Mouse (Mus musculus): ENCODE measurements at regions not wholly inside any gene's neighbourhood (a gene's known extent, or its start where the extent isn't known, plus 50 kb on each side); places are given as distances from the start of the nearest gene placed in this dataset.
"Not testable (repeated sequence)": the region's sequence is repeated elsewhere in the genome, so short reads cannot be mapped to it uniquely, and the experiment has no call there.

- H3K4me2 ChIP-seq (ENCODE audit: low read length); H3K9me3 ChIP-seq (ENCODE audit: control insufficient read depth, low read length); ATAC-seq (ENCODE audit: insufficient number of reproducible peaks, insufficient read depth, low FRiP score, low read depth); H3K4me1 ChIP-seq (ENCODE audit: control insufficient read depth in 2 of 2, insufficient read depth in 2 of 2, low read length in 2 of 2); H3K4me3 ChIP-seq (ENCODE audit: control insufficient read depth in 1 of 2, insufficient read depth in 1 of 2, low read depth in 1 of 2, low read length in 2 of 2); H3K36me3 ChIP-seq (ENCODE audit: control insufficient read depth, insufficient read depth, low read length); H3K9ac ChIP-seq (ENCODE audit: low read length); H3K27me3 ChIP-seq (ENCODE audit: control insufficient read depth, insufficient read depth, low read length); H3K27ac ChIP-seq (replicated peaks in 1 of 2; ENCODE audit: control insufficient read depth in 1 of 2, insufficient read depth in 1 of 2, low read depth in 2 of 2, low read length in 2 of 2): not testable (repeated sequence)
- 80% methylated on average over 3 of the region's 3 CpGs for WGBS
Measured at GRCm38 (mm10) chr8:96018742-96019141, 130.4 kb upstream of the Got2 start.

- Histone ChIP-seq H3K27ac (replicated peaks in 1 of 2; ENCODE audit: control insufficient read depth in 1 of 2, insufficient read depth in 1 of 2, low read depth in 2 of 2, low read length in 2 of 2) (no peak overlapping the region), H3K9me3 (ENCODE audit: control insufficient read depth, low read length) (no peaks in the 10 kb centered on the region), H3K27me3 (ENCODE audit: control insufficient read depth, insufficient read depth, low read length) (no peaks in the 10 kb centered on the region), H3K9ac (ENCODE audit: low read length) (no peak overlapping the region), H3K4me3 (ENCODE audit: control insufficient read depth in 1 of 2, insufficient read depth in 1 of 2, low read depth in 1 of 2, low read length in 2 of 2) (no peak overlapping the region), H3K36me3 (ENCODE audit: control insufficient read depth, insufficient read depth, low read length) (no peaks in the 10 kb centered on the region), H3K4me1 (ENCODE audit: control insufficient read depth in 2 of 2, insufficient read depth in 2 of 2, low read length in 2 of 2) (no peaks in the 10 kb centered on the region), H3K4me2 (ENCODE audit: low read length) (no peak overlapping the region)
- 78% methylated on average over 1 of the region's 1 CpGs for WGBS
- ATAC-seq (ENCODE audit: insufficient number of reproducible peaks, insufficient read depth, low FRiP score, low read depth) = no peak
Measured at GRCm38 (mm10) chr8:96012002-96012401, 123.7 kb upstream of the Got2 start.

- H3K4me1 ChIP-seq (ENCODE audit: control insufficient read depth in 2 of 2, insufficient read depth in 2 of 2, low read length in 2 of 2) = no peaks in the 10 kb centered on the region
- no peak for ATAC-seq (ENCODE audit: insufficient number of reproducible peaks, insufficient read depth, low FRiP score, low read depth)
- H3K9me3 ChIP-seq (ENCODE audit: control insufficient read depth, low read length) = no peaks in the 10 kb centered on the region
- H3K27me3 ChIP-seq (ENCODE audit: control insufficient read depth, insufficient read depth, low read length) = 0 out of 2 replicates have a peak, but pooled peaks cover 4% of the 10 kb centered on the region
- H3K9ac ChIP-seq (ENCODE audit: low read length) = no peak overlapping the region
- no peak overlapping the region for H3K4me2 ChIP-seq (ENCODE audit: low read length)
- no peak overlapping the region for H3K4me3 ChIP-seq (ENCODE audit: control insufficient read depth in 1 of 2, insufficient read depth in 1 of 2, low read depth in 1 of 2, low read length in 2 of 2)
- H3K27ac ChIP-seq (replicated peaks in 1 of 2; ENCODE audit: control insufficient read depth in 1 of 2, insufficient read depth in 1 of 2, low read depth in 2 of 2, low read length in 2 of 2) = no peak overlapping the region
- 79% methylated on average over 8 of the region's 8 CpGs for WGBS
- no peaks in the 10 kb centered on the region for H3K36me3 ChIP-seq (ENCODE audit: control insufficient read depth, insufficient read depth, low read length)
Measured at GRCm38 (mm10) chr8:95991826-95992463, 103.6 kb upstream of the Got2 start.

- Histone ChIP-seq H3K9ac (ENCODE audit: low read length) (no peak overlapping the region), H3K4me1 (ENCODE audit: control insufficient read depth in 2 of 2, insufficient read depth in 2 of 2, low read length in 2 of 2) (no peaks in the 10 kb centered on the region), H3K9me3 (ENCODE audit: control insufficient read depth, low read length) (no peaks in the 10 kb centered on the region), H3K27me3 (ENCODE audit: control insufficient read depth, insufficient read depth, low read length) (0 out of 2 replicates have a peak, but pooled peaks cover 4% of the 10 kb centered on the region), H3K4me3 (ENCODE audit: control insufficient read depth in 1 of 2, insufficient read depth in 1 of 2, low read depth in 1 of 2, low read length in 2 of 2) (no peak overlapping the region), H3K36me3 (ENCODE audit: control insufficient read depth, insufficient read depth, low read length) (no peaks in the 10 kb centered on the region), H3K27ac (replicated peaks in 1 of 2; ENCODE audit: control insufficient read depth in 1 of 2, insufficient read depth in 1 of 2, low read depth in 2 of 2, low read length in 2 of 2) (no peak overlapping the region), H3K4me2 (ENCODE audit: low read length) (no peak overlapping the region)
- WGBS = 89% methylated on average over 4 of the region's 4 CpGs
- ATAC-seq (ENCODE audit: insufficient number of reproducible peaks, insufficient read depth, low FRiP score, low read depth) = no peak
Measured at GRCm38 (mm10) chr8:95988616-95989380, 100.5 kb upstream of the Got2 start.

GRCm38 (mm10) chr8:95987011-95987440 lies 98.7 kb upstream of the Got2 start:
- no peaks in the 10 kb centered on the region for H3K36me3 ChIP-seq (ENCODE audit: control insufficient read depth, insufficient read depth, low read length)
- no peak overlapping the region for H3K4me3 ChIP-seq (ENCODE audit: control insufficient read depth in 1 of 2, insufficient read depth in 1 of 2, low read depth in 1 of 2, low read length in 2 of 2)
- no peaks in the 10 kb centered on the region for H3K4me1 ChIP-seq (ENCODE audit: control insufficient read depth in 2 of 2, insufficient read depth in 2 of 2, low read length in 2 of 2)
- no peak for ATAC-seq (ENCODE audit: insufficient number of reproducible peaks, insufficient read depth, low FRiP score, low read depth)
- H3K27ac ChIP-seq (replicated peaks in 1 of 2; ENCODE audit: control insufficient read depth in 1 of 2, insufficient read depth in 1 of 2, low read depth in 2 of 2, low read length in 2 of 2) = no peak overlapping the region
- H3K4me2 ChIP-seq (ENCODE audit: low read length) = peak overlapping the region; percentile 47
- 32% methylated on average over 10 of the region's 10 CpGs for WGBS
- 0 out of 2 replicates have a peak, but pooled peaks cover 4% of the 10 kb centered on the region for H3K27me3 ChIP-seq (ENCODE audit: control insufficient read depth, insufficient read depth, low read length)
- no peak overlapping the region for H3K9ac ChIP-seq (ENCODE audit: low read length)
- no peaks in the 10 kb centered on the region for H3K9me3 ChIP-seq (ENCODE audit: control insufficient read depth, low read length)

- no peaks in the 10 kb centered on the region for H3K4me1 ChIP-seq (ENCODE audit: control insufficient read depth in 2 of 2, insufficient read depth in 2 of 2, low read length in 2 of 2)
- no peak overlapping the region for H3K4me3 ChIP-seq (ENCODE audit: control insufficient read depth in 1 of 2, insufficient read depth in 1 of 2, low read depth in 1 of 2, low read length in 2 of 2)
- no peaks in the 10 kb centered on the region for H3K36me3 ChIP-seq (ENCODE audit: control insufficient read depth, insufficient read depth, low read length)
- WGBS = 63% methylated on average over 3 of the region's 3 CpGs
- H3K9ac ChIP-seq (ENCODE audit: low read length) = no peak overlapping the region
- no peak overlapping the region for H3K4me2 ChIP-seq (ENCODE audit: low read length)
- ATAC-seq (ENCODE audit: insufficient number of reproducible peaks, insufficient read depth, low FRiP score, low read depth) = no peak
- H3K27me3 ChIP-seq (ENCODE audit: control insufficient read depth, insufficient read depth, low read length) = 0 out of 2 replicates have a peak, but pooled peaks cover 4% of the 10 kb centered on the region
- H3K27ac ChIP-seq (replicated peaks in 1 of 2; ENCODE audit: control insufficient read depth in 1 of 2, insufficient read depth in 1 of 2, low read depth in 2 of 2, low read length in 2 of 2) = no peak overlapping the region
- no peaks in the 10 kb centered on the region for H3K9me3 ChIP-seq (ENCODE audit: control insufficient read depth, low read length)
Measured at GRCm38 (mm10) chr8:95986410-95986809, 98.1 kb upstream of the Got2 start.

- Histone ChIP-seq H3K27me3 (ENCODE audit: control insufficient read depth, insufficient read depth, low read length) (0 out of 2 replicates have a peak, but pooled peaks cover 4% of the 10 kb centered on the region), H3K36me3 (ENCODE audit: control insufficient read depth, insufficient read depth, low read length) (no peaks in the 10 kb centered on the region), H3K4me3 (ENCODE audit: control insufficient read depth in 1 of 2, insufficient read depth in 1 of 2, low read depth in 1 of 2, low read length in 2 of 2) (no peak overlapping the region), H3K9ac (ENCODE audit: low read length) (no peak overlapping the region), H3K4me1 (ENCODE audit: control insufficient read depth in 2 of 2, insufficient read depth in 2 of 2, low read length in 2 of 2) (no peaks in the 10 kb centered on the region), H3K27ac (replicated peaks in 1 of 2; ENCODE audit: control insufficient read depth in 1 of 2, insufficient read depth in 1 of 2, low read depth in 2 of 2, low read length in 2 of 2) (no peak overlapping the region), H3K4me2 (ENCODE audit: low read length) (no peak overlapping the region), H3K9me3 (ENCODE audit: control insufficient read depth, low read length) (no peaks in the 10 kb centered on the region)
- ATAC-seq (ENCODE audit: insufficient number of reproducible peaks, insufficient read depth, low FRiP score, low read depth) = no peak
- 60% methylated on average over 2 of the region's 2 CpGs for WGBS
Measured at GRCm38 (mm10) chr8:95983690-95984089, 95.3 kb upstream of the Got2 start.

Measured in heart, embryonic 14.5 days (tissue).